Mouse (Mus musculus): ENCODE results near the gene Mast1.
A peak's percentile ranks its signal among the peaks of the same experiment; 100 is the strongest.

Gene Mast1

GRCm38 (mm10) chr8:84944478-84945160, 7.5 kb upstream of the Mast1 start:
- DNase-seq (ENCODE audit: low spot score in 2 of 2) = peak in 1 of 2 experiments; percentile 28

DNA sequence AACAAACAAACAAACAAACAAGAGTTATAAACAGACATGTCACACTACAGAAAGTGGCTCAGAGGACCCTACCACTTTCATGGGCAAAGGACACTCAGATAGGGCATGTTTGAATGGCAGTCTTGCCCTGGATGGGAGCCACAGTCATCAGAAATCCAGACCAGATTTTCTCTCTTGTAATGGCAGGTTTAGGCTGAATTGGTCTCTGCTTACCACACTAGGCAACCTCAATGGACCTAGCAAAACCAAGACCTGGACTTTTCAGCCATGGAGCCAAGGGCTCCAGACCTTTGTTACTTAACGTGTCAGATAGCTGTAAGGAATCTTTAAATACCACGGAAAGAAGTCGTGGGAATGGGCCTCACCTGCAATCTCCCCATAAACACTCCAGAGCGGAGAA, 6.5 kb upstream of the Mast1 start:
- DNase-seq (ENCODE audit: low spot score in 2 of 2) = no peak

DNA sequence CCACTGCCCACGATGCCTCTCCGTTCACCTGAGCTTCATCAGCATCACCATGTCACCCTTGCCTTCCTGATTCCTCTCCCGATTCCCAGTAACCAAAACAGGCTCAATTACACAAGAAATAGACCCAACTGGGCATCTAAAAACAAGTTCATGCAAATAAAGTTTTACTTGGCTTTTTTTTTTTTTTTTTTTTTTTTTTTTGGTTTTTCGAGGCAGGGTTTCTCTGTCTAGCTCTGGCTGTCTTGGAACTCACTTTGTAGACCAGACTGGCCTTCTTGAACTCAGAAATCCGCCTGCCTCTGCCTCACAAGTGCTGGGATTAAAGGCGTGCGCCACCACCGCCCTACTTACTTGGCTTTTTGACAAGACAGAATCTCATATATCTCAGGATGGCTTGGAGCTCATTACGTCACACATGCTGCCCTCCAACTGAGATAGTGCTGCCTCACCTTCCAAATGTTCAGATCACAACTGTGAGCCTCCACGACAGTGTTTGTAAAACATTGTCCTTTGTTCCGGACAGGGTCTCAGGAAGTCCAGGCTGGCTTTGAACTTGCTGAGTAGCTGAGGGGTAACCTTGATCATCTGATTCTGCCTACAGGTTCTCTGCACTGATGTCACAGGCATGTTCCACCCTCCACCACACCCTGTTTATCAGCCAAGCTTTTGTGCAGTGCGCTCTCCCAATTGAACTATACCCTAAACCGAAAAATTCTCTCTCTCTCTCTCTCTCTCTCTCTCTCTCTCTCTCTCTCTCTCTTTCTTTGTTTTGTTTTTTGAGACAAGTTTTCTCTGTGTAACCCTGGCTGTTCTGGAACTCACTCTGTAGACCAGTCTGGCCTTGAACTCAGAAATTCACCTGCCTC, 694 bp upstream of the Mast1 start:
- no peak for DNase-seq (ENCODE audit: low spot score in 2 of 2)

GRCm38 (mm10) chr8:84936041-84936961, 858 bp downstream of the Mast1 start:
- DNase-seq (ENCODE audit: low spot score in 2 of 2) = no peak

DNA sequence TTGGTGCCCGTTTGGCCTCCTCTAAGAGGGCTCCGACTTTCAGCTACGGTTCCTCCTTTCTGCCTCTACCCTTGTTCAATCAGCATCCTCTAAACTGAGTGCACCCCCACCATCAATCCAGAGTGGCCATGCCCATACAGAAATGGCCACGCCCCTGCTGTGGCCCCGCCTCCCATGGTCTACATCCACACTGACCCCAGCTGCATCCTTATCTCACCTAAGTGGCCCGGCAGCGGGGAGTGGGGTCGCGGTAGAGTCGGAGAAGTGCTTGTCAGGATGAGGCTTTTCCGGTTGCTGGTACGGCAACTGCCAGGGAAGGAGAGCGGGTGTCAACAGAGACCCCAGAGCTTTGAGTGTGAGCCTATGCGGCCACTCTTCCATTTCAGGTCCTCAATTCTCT, 1.7 kb downstream of the Mast1 start:
- DNase-seq (ENCODE audit: low spot score in 2 of 2) = no peak

DNA sequence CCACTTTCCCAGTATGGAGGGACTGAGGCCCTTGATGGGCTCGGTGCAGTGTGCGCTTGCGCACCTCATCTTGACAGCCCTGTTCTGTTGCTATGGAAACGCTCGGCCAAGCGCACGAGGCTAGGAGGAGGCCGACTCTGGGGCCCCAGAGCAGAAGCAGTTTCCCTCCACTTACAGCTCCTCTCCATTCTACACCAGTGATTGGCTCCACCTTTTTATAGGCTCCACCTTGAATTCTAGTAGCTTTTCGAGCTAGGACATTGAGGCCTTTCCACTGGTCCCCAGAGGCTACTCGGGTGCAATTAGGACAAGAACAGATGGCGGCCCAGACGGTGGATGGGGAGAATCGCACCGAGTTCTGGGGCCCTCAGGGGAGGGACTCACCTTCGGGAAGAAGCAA, 2.3 kb downstream of the Mast1 start:
- no peak for DNase-seq (ENCODE audit: low spot score in 2 of 2)

- no peak for DNase-seq (ENCODE audit: low spot score in 2 of 2)
Observed at GRCm38 (mm10) chr8:84933767-84934559, 3.2 kb downstream of the Mast1 start.

- DNase-seq (ENCODE audit: low spot score in 2 of 2) = no peak
Observed at GRCm38 (mm10) chr8:84930582-84930981, 6.6 kb downstream of the Mast1 start.

DNA sequence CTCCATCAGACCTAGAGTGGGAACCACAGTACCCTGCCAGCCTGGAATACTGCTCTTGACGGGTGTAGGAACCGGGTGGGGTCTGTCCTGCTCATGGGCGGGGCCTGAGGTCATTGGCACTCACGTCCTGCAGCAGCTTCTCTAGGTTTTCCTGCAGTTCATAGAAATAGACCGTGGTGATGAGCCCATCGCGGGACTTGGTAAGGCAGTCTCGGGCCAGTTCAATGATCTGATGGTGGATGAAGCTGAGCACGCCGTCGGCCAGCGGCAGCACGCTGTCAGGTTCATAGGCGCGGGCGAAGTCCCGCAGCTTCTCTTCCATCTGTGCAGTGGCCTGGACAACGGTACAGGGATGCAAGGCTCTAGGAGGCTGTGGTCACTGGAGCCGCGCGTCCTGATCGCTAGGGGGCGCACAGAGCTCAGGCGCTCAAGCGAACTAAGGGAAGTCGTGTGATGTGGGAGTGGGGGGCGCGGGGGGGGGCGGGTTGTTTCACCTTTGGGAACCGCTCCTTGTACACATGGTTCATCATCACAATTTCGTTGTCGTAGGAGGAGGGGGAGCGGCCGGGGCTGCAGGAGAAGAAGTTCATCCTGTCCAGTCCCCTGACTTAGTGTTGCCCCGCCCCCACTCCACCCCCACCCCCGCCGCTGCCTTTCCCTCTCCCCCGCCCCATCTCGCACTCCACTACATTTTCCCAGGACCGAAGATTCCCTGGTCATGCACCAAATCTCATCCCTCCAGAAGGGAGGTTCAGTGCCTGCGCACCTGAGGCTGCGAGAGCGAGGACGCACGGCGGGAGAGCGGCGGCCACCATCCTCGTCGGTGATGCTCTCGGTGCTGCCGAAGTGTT, 8.5 kb downstream of the Mast1 start:
- peak in 1 of 2 experiments; percentile 57 for DNase-seq (ENCODE audit: low spot score in 2 of 2)

DNA sequence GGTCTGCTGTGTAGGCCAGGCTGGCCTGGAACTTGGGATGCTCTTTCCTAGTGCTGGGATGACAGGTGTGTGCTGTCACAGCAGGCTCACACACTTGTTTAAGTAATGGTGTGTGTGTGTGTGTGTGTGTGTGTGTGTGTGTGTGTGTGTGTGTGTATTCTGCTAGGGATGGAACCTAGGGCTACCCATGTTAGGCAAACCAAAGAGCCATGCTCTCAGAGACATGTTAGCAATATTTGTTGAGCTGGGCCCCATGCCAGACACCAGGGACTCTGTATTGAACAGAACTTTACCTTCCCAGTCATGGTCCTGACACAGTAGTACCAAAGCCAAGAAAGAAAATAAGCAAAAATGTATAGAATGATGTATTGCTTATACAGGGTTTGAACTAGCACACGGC, 9.6 kb downstream of the Mast1 start:
- DNase-seq (ENCODE audit: low spot score in 2 of 2) = no peak

- no peak for DNase-seq (ENCODE audit: low spot score in 2 of 2)
Observed at GRCm38 (mm10) chr8:84925557-84925956, 11.6 kb downstream of the Mast1 start.

DNA sequence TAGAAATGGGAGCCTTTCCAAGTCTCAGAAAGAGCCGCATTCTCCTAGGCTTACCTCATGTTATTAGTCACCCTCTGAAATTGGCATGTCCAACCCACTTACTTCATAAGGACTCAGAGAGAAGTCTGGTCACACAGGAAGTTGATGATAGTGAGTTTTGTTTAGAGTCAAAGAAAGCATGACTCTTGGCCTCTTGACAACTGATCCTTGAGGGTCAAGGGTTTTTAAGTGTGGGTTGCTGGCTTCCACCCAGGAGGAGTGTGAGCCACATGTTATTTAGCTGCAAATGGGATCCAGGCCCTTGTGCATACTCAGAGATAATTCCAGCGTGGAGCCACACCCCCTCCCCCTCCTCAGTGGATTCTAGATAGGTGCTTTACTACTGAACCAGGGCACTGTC, 15.6 kb downstream of the Mast1 start:
- DNase-seq (ENCODE audit: low spot score in 2 of 2) = no peak

GRCm38 (mm10) chr8:84918646-84919045, 18.5 kb downstream of the Mast1 start:
- DNase-seq (ENCODE audit: low spot score in 2 of 2) = no peak

- no peak for DNase-seq (ENCODE audit: low spot score in 2 of 2)
Observed at GRCm38 (mm10) chr8:84917781-84918180, 19.4 kb downstream of the Mast1 start.

DNA sequence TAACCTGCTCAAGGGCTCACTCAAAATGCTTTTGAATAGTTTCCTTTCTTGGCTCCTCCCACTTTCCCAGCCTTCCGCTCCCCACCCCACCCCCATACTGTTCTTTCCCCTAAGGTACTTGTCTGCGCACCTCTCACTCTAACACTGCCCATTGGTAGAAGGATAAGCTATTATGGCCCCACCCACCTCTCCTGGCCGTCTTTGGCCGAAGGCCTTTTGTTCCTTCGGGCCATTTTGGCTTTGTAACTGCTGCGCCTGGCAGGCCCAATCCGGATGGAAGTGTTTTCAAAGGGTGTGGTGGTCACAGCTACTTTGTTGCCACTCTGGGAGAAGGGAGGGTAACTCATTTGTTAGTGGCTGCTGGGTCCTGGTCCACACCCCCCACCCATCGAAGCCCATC, 21.9 kb downstream of the Mast1 start:
- no peak for DNase-seq (ENCODE audit: low spot score in 2 of 2)

GRCm38 (mm10) chr8:84913960-84914359, 23.2 kb downstream of the Mast1 start:
- DNase-seq (ENCODE audit: low spot score in 2 of 2) = peak; percentile 34 to 73

DNA sequence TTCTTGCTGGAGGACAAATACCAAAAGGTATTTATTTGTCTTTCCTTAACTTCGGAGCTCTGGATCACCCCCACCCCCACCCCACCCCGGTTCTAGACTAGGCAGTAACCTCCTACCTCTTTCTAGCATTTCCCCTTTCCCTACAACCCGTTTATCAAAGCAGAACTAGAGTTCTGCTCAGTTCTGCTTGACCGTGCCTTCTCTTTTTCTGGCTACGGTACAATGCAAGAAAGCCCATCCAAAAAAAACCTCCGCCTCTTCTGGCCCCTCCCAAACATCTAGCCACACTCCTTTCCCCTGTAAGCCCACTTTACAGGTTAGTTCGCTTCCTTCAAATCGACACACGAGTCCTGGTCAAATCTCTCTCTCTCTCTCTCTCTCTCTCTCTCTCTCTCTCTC, 23.7 kb downstream of the Mast1 start:
- no peak for DNase-seq (ENCODE audit: low spot score in 2 of 2)

- peak; percentile 80 to 89 for DNase-seq (ENCODE audit: low spot score in 2 of 2)
Observed at GRCm38 (mm10) chr8:84912895-84913501, 24.2 kb downstream of the Mast1 start.

- no peak for DNase-seq (ENCODE audit: low spot score in 2 of 2)
Observed at GRCm38 (mm10) chr8:84912391-84912790, 24.8 kb downstream of the Mast1 start.

- DNase-seq (ENCODE audit: low spot score in 2 of 2) = no peak
Observed at GRCm38 (mm10) chr8:84911854-84912253, 25.3 kb downstream of the Mast1 start.

Measured in natural killer cell, adult 2 months (primary cell).